Mouse (Mus musculus) megakaryocyte, embryonic 14.5 days (primary cell): ENCODE data around the gene Tjp1. TPM values are rescaled to one million over a fixed set of nuclear protein-coding genes. Genes with fewer than 3 reads are reported as not detected.

Experiments used
- H3K27me3 ChIP-seq: replicated peaks from 2 replicates; pipeline ENCODE3; 2012; ENCODE audit warnings: inconsistent platforms
- H3K36me3 ChIP-seq: replicated peaks from 2 replicates; pipeline ENCODE3; 2012; ENCODE audit warnings: low read length, inconsistent platforms, mixed read lengths
- H3K4me1 ChIP-seq: 2 replicates; pipeline ENCODE4 v1.6.1; 2012; ENCODE audit warnings: inconsistent platforms
- H3K4me3 ChIP-seq: replicated peaks from 2 replicates; pipeline ENCODE3; 2012; ENCODE audit warnings: moderate library complexity, mild to moderate bottlenecking, inconsistent platforms
- H3K9me3 ChIP-seq: 2 replicates; pipeline ENCODE4 v1.6.1; 2012; ENCODE audit warnings: inconsistent platforms
- FLI1 ChIP-seq: IDR thresholded peaks from 2 replicates; pipeline ENCODE4 v1.6.1; 2012; ENCODE audit warnings: low read length, inconsistent platforms, mixed read lengths
- GATA1 ChIP-seq: IDR thresholded peaks from 3 replicates; pipeline ENCODE4 v1.6.1; 2012; ENCODE audit warnings: mixed read lengths, low read length, inconsistent platforms, borderline replicate concordance
- polyA plus RNA-seq: library from polyadenylated mRNA; stranded (reverse); fragments of >175 nt; gene quantifications from 2 replicates; pipeline ENCODE4 v1.2.3, GENCODE M21; 2012; ENCODE audit warnings: low replicate concordance; ENCODE audit not compliant: insufficient read depth

Gene Tjp1
- polyA plus RNA-seq, 1 experiment = 0.83 TPM

DNA sequence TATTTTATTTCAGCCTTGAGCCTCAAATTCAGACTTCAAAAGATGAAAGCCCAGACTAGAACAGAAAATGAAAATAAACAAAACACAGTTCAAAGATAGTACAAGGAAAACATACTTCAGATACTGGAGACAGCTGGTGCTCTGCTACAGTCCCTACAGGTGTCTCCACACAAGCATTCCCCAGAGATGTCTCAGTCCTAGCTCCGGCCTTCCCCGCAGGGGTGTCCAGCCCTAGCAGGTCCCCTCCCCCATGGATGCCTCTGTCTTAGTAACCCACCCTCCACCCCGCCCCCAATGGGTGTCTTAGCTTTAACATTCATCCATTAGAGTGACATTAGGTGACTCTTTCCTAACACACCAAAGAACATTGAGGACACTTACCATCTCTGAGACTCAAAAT, 108.6 kb downstream of the Tjp1 start:
- Histone ChIP-seq H3K4me3 (no peak overlapping the region), H3K36me3 (no peaks in the 10 kb centered on the region), H3K27me3 (peaks cover 45% of the 10 kb centered on the region), H3K9me3 (no peaks in the 10 kb centered on the region), H3K4me1 (peaks cover 27% of the 10 kb centered on the region)
- no peak for TF ChIP-seq GATA1

DNA sequence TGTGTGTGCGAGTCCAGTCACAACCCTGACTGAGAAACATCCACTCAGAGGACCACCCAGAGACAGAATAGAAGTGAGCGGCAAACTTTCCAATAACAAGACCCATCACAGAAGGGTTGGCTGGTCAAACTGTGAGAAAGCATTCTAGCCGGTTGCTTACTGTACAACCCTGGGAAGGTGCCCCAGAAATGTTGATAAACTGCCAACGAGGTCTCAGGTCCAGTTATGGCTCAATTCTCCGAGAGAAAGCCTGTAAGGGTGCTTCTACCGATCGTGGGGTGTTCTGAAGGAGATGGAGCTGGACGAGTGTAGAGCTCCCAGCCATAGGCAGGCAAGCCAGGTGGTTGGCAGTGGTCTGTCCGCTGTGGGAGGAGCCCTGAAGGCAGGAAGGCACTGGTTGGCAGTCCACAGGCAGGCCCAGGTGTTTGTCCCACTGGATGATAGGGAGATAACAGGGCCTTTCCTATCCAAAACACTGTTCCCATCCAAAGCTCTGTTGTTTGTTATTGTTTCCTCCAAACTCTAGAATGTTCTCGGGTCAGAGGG, 109.1 kb downstream of the Tjp1 start:
- peaks cover 48% of the 10 kb centered on the region for H3K27me3 ChIP-seq
- H3K4me3 ChIP-seq = no peak overlapping the region
- TF ChIP-seq FLI1 (no peak), GATA1 (no peak)
- H3K36me3 ChIP-seq = no peaks in the 10 kb centered on the region
- H3K9me3 ChIP-seq = no peaks in the 10 kb centered on the region
- H3K4me1 ChIP-seq = peaks cover 27% of the 10 kb centered on the region

DNA sequence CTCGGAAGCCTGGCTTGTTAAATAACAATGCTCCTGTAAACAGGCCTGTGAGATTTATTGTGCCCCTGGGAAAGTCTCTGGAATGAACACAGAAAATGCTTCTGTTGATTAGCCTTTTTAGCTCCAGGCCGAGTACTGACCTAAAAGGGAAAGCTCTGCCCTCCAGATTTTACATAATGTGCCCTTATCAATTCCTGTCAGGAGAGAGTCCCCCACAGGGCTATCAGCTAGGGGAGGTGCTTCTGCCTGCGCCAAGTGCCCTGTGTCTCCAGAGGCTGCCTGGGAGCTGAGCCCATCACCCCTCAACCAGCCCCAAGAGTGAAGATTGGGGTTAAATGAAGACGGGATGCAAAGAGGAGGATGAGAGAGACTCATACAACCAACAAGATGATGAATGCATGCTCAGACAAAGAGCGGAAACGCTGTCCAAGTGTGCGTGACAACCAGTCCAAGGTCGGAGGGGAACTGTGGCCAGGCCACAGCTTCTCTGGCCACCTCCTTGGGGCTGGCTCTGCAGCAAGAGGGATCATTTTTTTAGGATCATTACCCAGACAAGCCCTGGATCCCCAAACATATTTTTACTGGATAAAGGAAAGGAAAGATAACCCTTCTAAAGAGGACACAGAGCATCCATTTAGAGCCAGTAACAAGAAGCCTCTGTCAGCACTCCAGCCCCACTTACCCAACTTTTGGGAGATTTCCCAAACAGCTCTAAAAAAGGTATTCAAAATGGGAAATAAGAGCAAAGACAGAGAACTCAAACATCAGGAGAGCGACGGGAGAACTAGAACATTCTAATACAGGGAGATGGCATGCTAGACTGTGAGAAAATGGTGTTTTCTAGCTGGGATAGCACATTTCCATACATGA, 110.1 kb downstream of the Tjp1 start:
- no peak for TF ChIP-seq FLI1
- TF ChIP-seq GATA1 = no peak
- no peaks in the 10 kb centered on the region for H3K36me3 ChIP-seq
- H3K27me3 ChIP-seq = peaks cover 46% of the 10 kb centered on the region
- H3K4me1 ChIP-seq = peaks cover 22% of the 10 kb centered on the region
- no peaks in the 10 kb centered on the region for H3K9me3 ChIP-seq
- no peak overlapping the region for H3K4me3 ChIP-seq

DNA sequence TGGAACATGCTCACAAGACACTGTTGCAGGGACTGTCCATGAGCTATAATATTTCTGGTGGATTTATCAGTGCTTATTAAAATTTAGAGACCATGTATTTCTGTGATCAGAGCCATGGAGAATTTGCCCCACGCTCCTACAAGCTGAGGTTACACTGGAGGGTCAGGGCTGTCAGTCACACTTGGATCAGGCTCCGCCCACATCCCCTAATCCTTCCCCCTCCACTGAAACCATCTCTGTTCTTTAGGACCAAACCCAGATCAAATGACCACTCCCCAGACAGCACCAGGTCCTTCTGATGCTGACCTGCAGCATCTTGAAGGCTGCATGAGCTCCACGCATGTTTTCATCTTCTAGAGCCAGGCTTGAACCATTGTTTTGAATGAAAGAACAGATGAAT, 111.1 kb downstream of the Tjp1 start:
- Histone ChIP-seq H3K36me3 (no peaks in the 10 kb centered on the region), H3K9me3 (no peaks in the 10 kb centered on the region), H3K4me3 (no peak overlapping the region), H3K27me3 (peaks cover 51% of the 10 kb centered on the region), H3K4me1 (peaks cover 20% of the 10 kb centered on the region)
- no peak for TF ChIP-seq GATA1
- TF ChIP-seq FLI1 = no peak

DNA sequence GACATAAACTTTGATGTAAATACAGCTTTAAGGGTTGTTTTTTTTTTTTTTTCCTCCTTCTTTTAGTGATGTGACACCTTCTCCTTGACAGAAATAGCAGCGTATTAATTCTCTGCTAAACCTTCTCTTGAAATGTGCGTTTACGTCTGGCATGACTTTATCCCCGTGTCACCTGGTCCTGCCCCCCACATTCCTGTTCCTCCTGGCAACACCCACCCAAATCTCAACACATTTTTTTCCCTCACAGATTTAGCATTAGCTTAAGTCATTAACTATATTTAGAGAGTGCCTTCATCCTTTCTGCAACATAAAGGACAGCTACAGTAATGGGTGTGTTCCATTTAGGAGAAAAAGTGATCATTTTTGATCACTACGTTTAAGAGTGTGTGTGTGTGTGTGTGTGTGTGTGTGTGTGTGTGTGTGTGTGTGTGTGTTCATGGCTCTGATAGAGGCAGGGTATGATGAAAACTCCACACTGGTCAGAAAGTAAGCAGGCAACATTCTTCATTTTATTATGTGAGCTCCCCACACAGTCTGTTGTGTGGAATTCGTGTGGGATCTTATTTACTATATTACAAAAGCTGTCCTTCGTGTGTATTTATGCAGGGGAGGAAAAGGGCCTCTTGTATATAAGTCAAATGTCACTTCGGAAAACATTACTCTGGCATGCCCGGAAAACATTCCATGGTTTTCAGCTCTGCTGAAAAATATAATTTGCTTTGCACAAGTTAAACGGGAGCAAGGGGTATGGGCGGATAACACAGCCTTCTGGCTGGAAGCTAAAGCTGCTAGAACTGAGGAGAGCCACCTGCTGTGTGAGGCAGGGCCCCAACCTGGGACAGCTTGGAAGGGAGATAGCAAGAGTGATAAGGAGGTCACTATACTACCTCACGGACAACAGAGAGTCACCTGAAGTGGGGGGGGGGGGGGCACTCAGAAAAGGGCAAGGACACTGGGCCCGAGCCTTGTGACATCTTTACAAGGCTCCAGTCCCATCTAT, 113.3 kb downstream of the Tjp1 start:
- no peaks in the 10 kb centered on the region for H3K36me3 ChIP-seq
- peaks cover 3% of the 10 kb centered on the region for H3K9me3 ChIP-seq
- TF ChIP-seq GATA1 = no peak
- no peak for TF ChIP-seq FLI1
- H3K27me3 ChIP-seq = peaks cover 62% of the 10 kb centered on the region
- H3K4me1 ChIP-seq = peaks cover 15% of the 10 kb centered on the region
- no peak overlapping the region for H3K4me3 ChIP-seq

DNA sequence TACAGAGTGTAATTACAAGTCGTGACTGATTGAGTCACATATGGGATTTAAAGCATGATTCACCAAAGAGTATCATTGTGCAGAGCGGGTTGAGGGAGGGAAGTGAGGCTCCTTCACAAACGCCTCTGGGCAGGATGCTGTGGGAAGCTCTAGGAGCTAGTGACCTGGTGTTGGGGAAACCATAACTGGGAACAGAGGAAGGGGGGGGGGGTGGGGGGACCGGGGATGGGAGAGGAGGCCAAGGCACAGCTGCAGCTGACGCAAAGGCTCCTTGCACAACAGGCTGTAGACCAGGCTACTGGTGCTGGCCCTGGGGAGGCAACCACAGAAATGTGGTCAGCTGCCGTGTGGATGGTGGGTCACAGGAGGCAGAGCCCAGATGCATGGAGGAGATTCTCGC, 116.9 kb downstream of the Tjp1 start:
- Histone ChIP-seq H3K4me1 (peaks cover 10% of the 10 kb centered on the region), H3K27me3 (peaks cover 44% of the 10 kb centered on the region), H3K9me3 (peaks cover 3% of the 10 kb centered on the region), H3K4me3 (no peak overlapping the region), H3K36me3 (no peaks in the 10 kb centered on the region)
- TF ChIP-seq FLI1 (no peak), GATA1 (no peak)

DNA sequence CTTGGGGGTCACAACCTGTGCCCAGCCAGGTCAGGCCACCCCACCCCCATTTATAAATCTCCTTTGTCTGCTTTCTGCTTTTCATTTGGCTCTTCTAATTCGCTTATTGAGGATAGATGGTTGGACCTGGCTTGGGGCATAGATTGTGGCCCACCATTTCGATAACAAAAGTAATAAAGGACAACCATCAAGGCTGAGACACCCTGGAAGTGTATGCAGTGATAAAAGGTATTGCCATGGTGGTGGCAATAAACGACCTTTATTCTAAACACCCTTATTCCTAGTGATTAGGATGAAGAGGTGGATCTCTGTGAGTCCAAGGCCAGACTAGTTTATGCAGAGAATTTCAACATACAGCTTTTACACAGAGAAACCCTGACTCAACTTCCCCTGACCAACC, 121.2 kb downstream of the Tjp1 start:
- peaks cover 10% of the 10 kb centered on the region for H3K4me1 ChIP-seq
- no peak overlapping the region for H3K4me3 ChIP-seq
- no peak for TF ChIP-seq FLI1
- no peak for TF ChIP-seq GATA1
- peaks cover 3% of the 10 kb centered on the region for H3K9me3 ChIP-seq
- H3K36me3 ChIP-seq = no peaks in the 10 kb centered on the region
- peaks cover 41% of the 10 kb centered on the region for H3K27me3 ChIP-seq

DNA sequence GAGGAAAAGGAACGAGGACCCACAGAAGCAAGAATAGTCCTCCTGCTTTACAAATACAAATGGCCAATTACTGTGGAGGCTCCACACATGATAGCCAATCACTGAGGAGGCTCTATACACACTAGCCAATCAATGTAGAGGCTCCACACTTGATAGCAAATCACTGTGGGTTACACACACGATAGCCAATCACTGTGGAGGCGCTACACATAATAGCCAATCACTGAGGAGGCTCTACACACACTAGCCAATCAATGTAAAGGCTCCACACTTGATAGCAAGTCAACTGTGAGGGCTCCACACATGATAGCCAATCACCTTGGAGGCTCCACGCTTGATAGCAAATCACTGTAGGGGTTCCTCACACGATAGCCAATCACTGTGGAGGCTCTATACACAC, 125.1 kb downstream of the Tjp1 start:
- no peak for TF ChIP-seq GATA1
- TF ChIP-seq FLI1 = no peak
- 0 out of 2 replicates have a peak, but pooled peaks cover 3% of the 10 kb centered on the region for H3K4me1 ChIP-seq
- peaks cover 27% of the 10 kb centered on the region for H3K27me3 ChIP-seq
- H3K36me3 ChIP-seq = no peaks in the 10 kb centered on the region
- H3K9me3 ChIP-seq = no peaks in the 10 kb centered on the region
- H3K4me3 ChIP-seq = no peak overlapping the region

DNA sequence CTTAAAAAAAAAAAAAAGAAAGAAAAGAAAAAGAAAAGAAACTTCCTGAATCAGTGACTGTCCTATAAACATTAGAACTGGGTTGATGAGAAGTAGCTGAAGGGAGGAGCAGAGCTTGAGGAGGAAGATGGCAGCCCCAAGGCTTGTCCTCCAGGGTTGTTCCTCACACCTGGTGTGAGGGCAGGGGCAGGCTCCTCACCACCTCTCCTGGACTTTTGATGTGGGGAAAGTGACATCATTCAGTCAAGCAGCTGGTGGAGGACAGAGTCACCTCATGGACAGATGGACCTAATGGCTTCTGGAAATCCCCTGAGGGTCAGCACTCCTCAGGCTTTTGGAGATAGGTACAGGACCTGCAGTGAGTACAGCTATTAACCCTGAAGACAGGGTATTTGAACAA, 126.0 kb downstream of the Tjp1 start:
- Histone ChIP-seq H3K36me3 (no peaks in the 10 kb centered on the region), H3K4me3 (no peak overlapping the region), H3K4me1 (0 out of 2 replicates have a peak, but pooled peaks cover 3% of the 10 kb centered on the region), H3K9me3 (no peaks in the 10 kb centered on the region), H3K27me3 (peaks cover 26% of the 10 kb centered on the region)
- no peak for TF ChIP-seq GATA1
- no peak for TF ChIP-seq FLI1
